Mouse (Mus musculus): ENCODE measurements around the gene Ythdf1.

DNA sequence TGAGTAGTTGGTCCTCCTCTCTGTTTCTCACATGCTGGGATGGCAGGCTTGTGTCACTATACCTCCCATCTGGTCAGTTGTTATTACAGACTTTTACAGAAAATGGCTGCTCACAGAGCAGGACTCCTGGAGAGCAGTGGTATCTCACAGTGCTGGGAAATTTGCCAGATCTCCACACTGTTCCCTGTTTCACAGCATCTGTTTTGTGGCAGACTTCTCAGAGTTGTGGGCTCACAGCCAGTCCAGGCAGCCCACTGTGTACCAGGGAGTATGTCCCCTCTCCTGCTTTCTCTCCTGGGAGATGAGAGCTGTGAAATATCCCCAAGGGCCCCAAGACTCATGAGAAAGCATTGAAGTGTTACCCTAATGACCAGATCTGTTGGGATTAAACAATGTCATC, 21.1 kb upstream of the Ythdf1 start:
- TF ChIP-seq UBTF (IDR thresholded peaks at IDR 0.05; ENCODE audit: borderline replicate concordance, insufficient read depth, low read depth, low read length), result no peak
- TF ChIP-seq E2F4 (IDR thresholded peaks at IDR 0.05; ENCODE audit: borderline replicate concordance, low read depth, low read length), result no peak
- no peak for TF ChIP-seq CTCF (IDR thresholded peaks at IDR 0.05 in 2 of 3, conservative IDR thresholded peaks at IDR 0.05 in 1 of 3; ENCODE audit: control insufficient read depth in 1 of 3, insufficient read depth in 1 of 3, low read depth in 2 of 3, low read length in 3 of 3, poor library complexity in 1 of 3, severe bottlenecking in 1 of 3)
- no peak for TF ChIP-seq MEF2A (IDR thresholded peaks at IDR 0.05; ENCODE audit: extremely low read depth, insufficient replicate concordance, low read depth, low read length, poor library complexity, severe bottlenecking)
- no peak for TF ChIP-seq MYC (IDR thresholded peaks at IDR 0.05; ENCODE audit: low read depth, low read length)
- TF ChIP-seq RAD21 (IDR thresholded peaks at IDR 0.05; ENCODE audit: low read depth, low read length), result no peak
- no peak for TF ChIP-seq ZNF384 (IDR thresholded peaks at IDR 0.05; ENCODE audit: low read depth, low read length)
